Mouse (Mus musculus) CH12.LX (cell line): ENCODE measurements at regions not wholly inside any gene's neighbourhood (a gene's known extent, or its start where the extent isn't known, plus 50 kb on each side); places are given as distances from the start of the nearest gene placed in this dataset.

Experiments used
- BHLHE40 ChIP-seq: IDR thresholded peaks from 2 replicates; pipeline ENCODE4 v1.6.1; 2011; ENCODE audit warnings: mild to moderate bottlenecking, low read depth, low read length, improper control_type of control experiment
- CHD1 ChIP-seq: IDR thresholded peaks from 2 replicates; pipeline ENCODE4 v1.6.1; 2012; ENCODE audit warnings: low read depth, low read length, improper control_type of control experiment, inconsistent platforms
- CTCF ChIP-seq, 2 experiments: IDR thresholded peaks in 1 of 2; conservative IDR thresholded peaks in 1 of 2; 2 replicates each; pipeline ENCODE4 v1.5.1; 2011 to 2012; ENCODE audit warnings: low read depth in 2 of 2, low read length in 2 of 2, improper control_type of control experiment in 1 of 2, inconsistent platforms in 1 of 2, mild to moderate bottlenecking in 1 of 2, moderate library complexity in 1 of 2
- EP300 ChIP-seq: IDR thresholded peaks from 2 replicates; pipeline ENCODE4 v1.6.1; 2011; ENCODE audit warnings: low read length, improper control_type of control experiment
- HCFC1 ChIP-seq: IDR thresholded peaks from 2 replicates; pipeline ENCODE4 v1.6.1; 2012; ENCODE audit warnings: low read depth, mild to moderate bottlenecking, inconsistent platforms, low read length, improper control_type of control experiment
- IRF4 ChIP-seq: IDR thresholded peaks from 2 replicates; pipeline ENCODE4 v1.6.1; 2014; ENCODE audit warnings: low read depth, mild to moderate bottlenecking, inconsistent platforms, low read length, improper control_type of control experiment
- MAFK ChIP-seq: IDR thresholded peaks from 2 replicates; pipeline ENCODE4 v1.6.1; 2011; ENCODE audit warnings: low read length, improper control_type of control experiment; ENCODE audit not compliant: insufficient replicate concordance
- MAZ ChIP-seq: IDR thresholded peaks from 2 replicates; pipeline ENCODE4 v1.6.1; 2012; ENCODE audit warnings: low read depth, mild to moderate bottlenecking, inconsistent platforms, low read length, improper control_type of control experiment, moderate library complexity
- POLR2A ChIP-seq: IDR thresholded peaks from 2 replicates; pipeline ENCODE4 v1.6.1; 2011; ENCODE audit warnings: low read depth, mild to moderate bottlenecking, improper control_type of control experiment, low read length
- RAD21 ChIP-seq: IDR thresholded peaks from 2 replicates; pipeline ENCODE4 v1.6.1; 2011; ENCODE audit warnings: low read depth, mild to moderate bottlenecking, low read length, improper control_type of control experiment, moderate library complexity
- TCF12 ChIP-seq: IDR thresholded peaks from 2 replicates; pipeline ENCODE4 v1.6.1; 2014; ENCODE audit warnings: low read depth, mild to moderate bottlenecking, inconsistent platforms, low read length, improper control_type of control experiment
- UBTF ChIP-seq: IDR thresholded peaks from 2 replicates; pipeline ENCODE4 v1.6.1; 2012; ENCODE audit warnings: low read depth, mild to moderate bottlenecking, inconsistent platforms, low read length, improper control_type of control experiment, moderate library complexity

- no peak for TF ChIP-seq POLR2A
- TF ChIP-seq CTCF (conservative IDR thresholded peaks at IDR 0.05 in 1 of 2, IDR thresholded peaks at IDR 0.05 in 1 of 2; ENCODE audit: low read depth in 2 of 2, low read length in 2 of 2): no peak
- TF ChIP-seq MAFK: no peak
- no peak for TF ChIP-seq BHLHE40
- TF ChIP-seq RAD21: no peak
- TF ChIP-seq IRF4: no peak
- TF ChIP-seq CHD1: no peak
- no peak for TF ChIP-seq EP300
- TF ChIP-seq TCF12: no peak
- no peak for TF ChIP-seq UBTF
- no peak for TF ChIP-seq HCFC1
- no peak for TF ChIP-seq MAZ
Measured at GRCm38 (mm10) chr2:134059916-134060618, 494.1 kb downstream of the Hao1 start.
